Mouse (Mus musculus) testis, adult 2 months (tissue): ENCODE results near the gene Tc2n. TPM values are rescaled to one million over a fixed set of nuclear protein-coding genes. Genes with fewer than 3 reads are reported as not detected.
"Not testable (repeated sequence)": the region's sequence is repeated elsewhere in the genome, so short reads cannot be mapped to it uniquely, and the experiment has no call there.

Experiments used
- H3K27ac ChIP-seq: fragments of 200-500 bp; 2 replicates; pipeline ENCODE4 v1.5.1; 2012; ENCODE audit warnings: low read depth, low read length; ENCODE audit not compliant: control insufficient read depth, insufficient read depth
- H3K27me3 ChIP-seq: fragments of 200-500 bp; 2 replicates; pipeline ENCODE4 v1.6.1; 2012; ENCODE audit warnings: mild to moderate bottlenecking, low read length, moderate library complexity; ENCODE audit not compliant: control insufficient read depth, insufficient read depth
- H3K36me3 ChIP-seq: fragments of 200-500 bp; 2 replicates; pipeline ENCODE4 v1.6.1; 2012; ENCODE audit warnings: mild to moderate bottlenecking, low read length; ENCODE audit not compliant: control insufficient read depth, insufficient read depth
- H3K4me1 ChIP-seq: fragments of 200-500 bp; 2 replicates; pipeline ENCODE4 v1.6.1; 2012; ENCODE audit warnings: low read length; ENCODE audit not compliant: control insufficient read depth, insufficient read depth
- H3K4me3 ChIP-seq: fragments of 200-500 bp; 2 replicates; pipeline ENCODE4 v1.5.1; 2012; ENCODE audit warnings: low read depth, mild to moderate bottlenecking, low read length, moderate library complexity, mixed read lengths; ENCODE audit not compliant: control insufficient read depth
- CTCF ChIP-seq: fragments of 200-500 bp; IDR thresholded peaks from 2 replicates; pipeline ENCODE4 v1.5.1; 2012; ENCODE audit warnings: low read depth, mild to moderate bottlenecking, inconsistent platforms, low read length, moderate library complexity; ENCODE audit not compliant: control insufficient read depth, insufficient read depth, insufficient replicate concordance
- POLR2A ChIP-seq: fragments of 200-500 bp; IDR thresholded peaks from 2 replicates; pipeline ENCODE4 v1.6.1; 2012; ENCODE audit warnings: low read depth, mild to moderate bottlenecking, inconsistent platforms, low read length, moderate library complexity; ENCODE audit not compliant: control insufficient read depth
- polyA plus RNA-seq: library from polyadenylated mRNA; depleted of rRNA; stranded (reverse); fragments of >200 nt; gene quantifications from 2 replicates; pipeline ENCODE4 v1.2.3, GENCODE M21; 2012; rRNA removed

Gene Tc2n
- polyA plus RNA-seq, 1 experiment, result 3.7 TPM

GRCm38 (mm10) chr12:101667502-101667901 is 50.8 kb downstream of the Tc2n start:
- no peak overlapping the region for H3K4me3 ChIP-seq
- TF ChIP-seq POLR2A (no peak), CTCF (no peak)
- H3K4me1 ChIP-seq, result no peaks in the 10 kb centered on the region
- H3K36me3 ChIP-seq, result no peaks in the 10 kb centered on the region
- H3K27ac ChIP-seq, result no peak overlapping the region
- no peaks in the 10 kb centered on the region for H3K27me3 ChIP-seq

- H3K27ac ChIP-seq, result no peak overlapping the region
- no peak overlapping the region for H3K4me3 ChIP-seq
- TF ChIP-seq CTCF (no peak), POLR2A (no peak)
- no peaks in the 10 kb centered on the region for H3K36me3 ChIP-seq
- no peaks in the 10 kb centered on the region for H3K27me3 ChIP-seq
- no peaks in the 10 kb centered on the region for H3K4me1 ChIP-seq
These were observed 85.2 kb downstream of the Tc2n start for GRCm38 (mm10) chr12:101633137-101633536.

- H3K4me1 ChIP-seq, H3K36me3 ChIP-seq, H3K27me3 ChIP-seq, H3K4me3 ChIP-seq, H3K27ac ChIP-seq: not testable (repeated sequence)
These were observed 111.7 kb downstream of the Tc2n start for GRCm38 (mm10) chr12:101606622-101607021.

Other genes starting within 250 kb of the Tc2n start
- gene Fbln5, start 100.5 kb upstream of the Tc2n start, polyA plus RNA-seq, result 7.9 and 8.8 TPM in 2 replicates
- gene Trip11, start 194.7 kb upstream of the Tc2n start, polyA plus RNA-seq, result 3.5 and 4.4 TPM in 2 replicates
- gene Atxn3, start 239.7 kb upstream of the Tc2n start, polyA plus RNA-seq, result 151 and 187 TPM in 2 replicates